Mouse (Mus musculus) megakaryocyte, adult 5-6 weeks (primary cell): ENCODE measurements around the gene Fbxo33. TPM values are rescaled to one million over a fixed set of nuclear protein-coding genes. Genes with fewer than 3 reads are reported as not detected.

Source experiments
- ATAC-seq: 2 replicates; pipeline ENCODE4 v1.8.0; 2016; ENCODE audit warnings: mild to moderate bottlenecking, inconsistent platforms; ENCODE audit not compliant: poor library complexity, severe bottlenecking
- total RNA-seq, 2 experiments: library from RNA; stranded (forward) in 1 of 2; stranded (reverse) in 1 of 2; fragments of 153-499, 151-499 nt in 1 of 2; fragments of 221-1000, 200-1000 nt in 1 of 2; gene quantifications; 2 replicates each; pipeline versions ENCODE4 v1.2.3 to v1.2.4; 2015 to 2017

The Fbxo33 gene
- total RNA-seq, 2 experiments from 2014 or later, result 35.7 to 39.6 TPM

- ATAC-seq, result no peak
Measured at GRCm38 (mm10) chr12:59199361-59199760, 20.2 kb downstream of the Fbxo33 start.

DNA sequence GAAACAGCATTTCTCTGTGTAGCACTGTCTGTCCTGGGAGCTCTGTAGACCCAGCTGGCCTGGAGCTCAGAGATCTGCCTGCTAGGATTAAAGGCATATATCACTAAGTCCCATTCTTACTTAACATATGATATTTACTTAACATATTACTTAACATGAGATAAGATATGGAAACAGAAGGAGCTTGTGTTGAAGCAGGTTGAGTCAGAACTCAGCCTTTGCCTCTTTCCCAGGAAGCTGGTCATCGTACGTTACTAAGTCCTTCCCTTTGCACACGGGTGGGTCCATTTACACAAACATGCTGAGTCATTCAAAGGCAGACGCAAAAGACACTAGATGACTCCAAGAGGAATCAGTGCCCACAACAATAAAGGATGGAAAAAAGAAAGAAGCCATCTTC is 20.8 kb downstream of the Fbxo33 start:
- ATAC-seq, result no peak

GRCm38 (mm10) chr12:59195941-59196340 is 23.6 kb downstream of the Fbxo33 start:
- ATAC-seq, result no peak

- no peak for ATAC-seq
Measured at GRCm38 (mm10) chr12:59195065-59195464, 24.5 kb downstream of the Fbxo33 start.

DNA sequence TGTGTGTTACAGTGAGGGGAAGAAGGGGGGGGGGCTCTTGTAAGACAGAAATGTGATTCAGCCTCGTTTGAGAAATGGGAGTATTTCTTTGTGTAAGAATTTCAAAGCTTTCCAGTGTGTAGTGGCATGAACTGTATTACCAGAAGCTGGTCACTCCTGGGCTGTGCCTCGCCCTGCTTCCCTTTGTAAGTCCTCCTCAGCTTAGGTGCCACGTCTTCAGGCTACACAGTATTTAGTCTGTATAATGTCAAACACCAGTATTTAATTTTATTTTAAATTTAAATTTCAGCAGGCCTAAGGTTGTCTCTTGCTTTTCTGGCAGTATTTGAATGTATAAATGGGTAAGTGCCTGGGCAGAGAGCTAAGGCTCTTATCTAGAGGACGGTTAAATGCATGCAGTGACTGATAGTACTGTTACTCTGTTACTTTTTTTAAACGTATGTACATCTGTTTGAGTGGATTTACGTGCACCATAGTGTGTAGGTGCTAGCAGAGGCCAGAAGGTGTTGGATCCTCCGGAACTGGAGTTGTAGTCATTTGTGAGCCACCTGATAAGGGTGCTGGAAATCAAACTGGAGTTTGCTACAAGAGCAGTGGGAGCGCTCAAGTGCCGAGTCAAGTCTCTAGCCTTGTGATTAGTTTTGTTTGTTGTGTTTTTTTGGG is 25.1 kb downstream of the Fbxo33 start:
- no peak for ATAC-seq

- no peak for ATAC-seq
Measured at GRCm38 (mm10) chr12:59193637-59194036, 25.9 kb downstream of the Fbxo33 start.

DNA sequence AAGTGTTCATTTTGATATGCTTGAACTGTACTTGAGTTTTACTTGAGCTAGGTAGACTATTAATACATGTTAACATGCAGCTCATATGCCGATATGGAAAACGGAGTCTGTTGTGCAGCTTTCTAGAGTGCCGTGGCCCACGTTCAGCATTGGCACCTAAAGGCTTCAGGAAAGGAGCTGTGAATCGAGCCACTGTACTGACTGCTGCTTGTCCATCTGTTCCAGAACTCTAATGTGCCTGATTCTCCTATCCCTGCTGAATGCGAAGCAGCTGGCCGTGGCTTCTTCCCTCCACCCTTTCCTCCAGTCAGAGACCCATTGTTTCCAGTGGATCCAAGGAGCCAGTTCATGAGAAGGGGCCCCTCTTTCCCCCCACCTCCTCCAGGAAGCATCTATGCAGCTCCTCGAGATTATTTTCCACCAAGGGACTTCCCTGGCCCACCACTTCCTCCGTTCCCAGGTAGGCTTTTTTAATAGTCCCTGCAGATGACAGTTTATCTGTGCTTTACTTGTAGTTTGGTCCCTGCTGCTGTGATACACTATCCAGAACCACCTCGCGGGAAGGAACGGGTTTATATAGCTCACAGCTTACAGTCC is 31.3 kb downstream of the Fbxo33 start:
- ATAC-seq, result no peak

DNA sequence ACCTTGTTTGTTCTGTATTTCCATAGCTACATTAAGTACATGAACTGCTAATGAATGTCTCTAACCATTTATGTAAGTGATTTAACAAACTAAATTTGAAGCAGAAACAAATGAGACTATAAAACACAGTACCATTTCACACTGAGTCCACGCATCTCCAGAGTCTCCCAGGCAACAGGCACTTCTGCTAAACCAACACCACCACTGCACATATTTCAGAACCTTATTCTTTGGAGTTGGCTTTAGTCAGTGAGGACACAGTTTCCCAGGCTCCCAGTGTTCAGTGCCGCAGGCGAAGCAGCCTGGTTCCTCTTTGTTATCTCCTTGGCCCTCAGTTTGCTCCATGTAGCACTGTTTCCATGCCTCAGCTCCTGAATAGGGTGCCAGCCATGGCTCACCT is 41.7 kb downstream of the Fbxo33 start:
- ATAC-seq, result no peak

- no peak for ATAC-seq
Measured at GRCm38 (mm10) chr12:59169935-59170334, 49.6 kb downstream of the Fbxo33 start.

- ATAC-seq, result no peak
Measured at GRCm38 (mm10) chr12:59166557-59166956, 53.0 kb downstream of the Fbxo33 start.

GRCm38 (mm10) chr12:59164522-59164921 is 55.0 kb downstream of the Fbxo33 start:
- ATAC-seq, result no peak

DNA sequence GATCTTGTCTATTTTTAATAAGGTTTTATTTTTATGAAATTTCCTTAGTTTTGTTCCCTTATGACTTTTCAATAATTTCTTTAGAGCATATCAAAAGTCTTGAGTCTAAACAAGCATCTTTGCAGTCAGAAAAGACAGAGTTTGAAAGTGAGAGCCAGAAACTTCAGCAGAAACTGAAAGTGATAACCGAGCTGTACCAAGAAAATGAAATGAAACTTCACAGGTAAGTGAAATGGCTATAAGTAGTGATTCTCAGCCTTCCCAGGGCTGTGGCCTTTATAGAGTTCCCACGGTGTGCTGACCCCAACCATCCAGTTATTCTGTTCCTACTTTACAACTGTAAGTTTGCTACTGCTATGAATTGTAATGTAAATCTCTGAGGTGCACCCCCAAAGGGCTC is 56.7 kb downstream of the Fbxo33 start:
- ATAC-seq, result no peak

GRCm38 (mm10) chr12:59161091-59161490 is 58.4 kb downstream of the Fbxo33 start:
- ATAC-seq, result no peak

Other genes with a start within 250 kb of the Fbxo33 start
- gene Sec23a, start 207.7 kb downstream of the Fbxo33 start, total RNA-seq (2015), result 17.5 and 21.1 TPM in 2 replicates
- gene Sec23a, start 207.7 kb downstream of the Fbxo33 start, total RNA-seq (2017), result 20.5 and 21.1 TPM in 2 replicates
- gene Gemin2, start 206.3 kb downstream of the Fbxo33 start, total RNA-seq (2015), result 10.1 and 14.3 TPM in 2 replicates
- 9.3 and 10.7 TPM in 2 replicates for gene Gemin2, start 206.3 kb downstream of the Fbxo33 start, total RNA-seq (2017)
- gene Trappc6b, start 158.3 kb downstream of the Fbxo33 start, total RNA-seq (2015), result 86.7 and 89.7 TPM in 2 replicates
- 47.0 and 65.2 TPM in 2 replicates for gene Trappc6b, start 158.3 kb downstream of the Fbxo33 start, total RNA-seq (2017)
- gene Pnn, start 152.8 kb downstream of the Fbxo33 start, total RNA-seq (2015), result 45.4 and 47.7 TPM in 2 replicates
- 67.4 and 83.2 TPM in 2 replicates for gene Pnn, start 152.8 kb downstream of the Fbxo33 start, total RNA-seq (2017)
- gene Mia2, start 123.9 kb downstream of the Fbxo33 start, total RNA-seq (2015), result 259 and 268 TPM in 2 replicates
- gene Mia2, start 123.9 kb downstream of the Fbxo33 start, total RNA-seq (2017), result 263 and 350 TPM in 2 replicates